Mouse (Mus musculus) adrenal gland, postnatal 36 days (tissue): ENCODE data around the gene Gm42906. TPM values are rescaled to one million over a fixed set of nuclear protein-coding genes. Genes with fewer than 3 reads are reported as not detected.

Experiments used
- DNase-seq, 2 experiments: peaks; one replicate each; pipeline ENCODE4 v3.0.0; 2021; ENCODE audit warnings: mixed read lengths in 1 of 2
- total RNA-seq, 2 experiments: library from RNA; stranded (reverse); gene quantifications; 2 replicates each; pipeline ENCODE4 v1.2.3; 2021

Gm42906 gene
- total RNA-seq, 2 experiments from 2014 or later, result not detected

- DNase-seq, result no peak
These were observed 404.5 kb downstream of the Gm42906 start for GRCm38 (mm10) chr5:151023461-151023860.

- no peak for DNase-seq
These were observed 405.0 kb downstream of the Gm42906 start for GRCm38 (mm10) chr5:151022939-151023338.

- DNase-seq, result no peak
These were observed 405.9 kb downstream of the Gm42906 start for GRCm38 (mm10) chr5:151022026-151022425.

GRCm38 (mm10) chr5:151020831-151021230 lies 407.1 kb downstream of the Gm42906 start:
- DNase-seq, result no peak

- DNase-seq, result no peak
These were observed 407.7 kb downstream of the Gm42906 start for GRCm38 (mm10) chr5:151020031-151020820.

GRCm38 (mm10) chr5:151018959-151019358 lies 409.0 kb downstream of the Gm42906 start:
- no peak for DNase-seq

GRCm38 (mm10) chr5:151018450-151018849 lies 409.5 kb downstream of the Gm42906 start:
- no peak for DNase-seq

Other genes starting within 250 kb of the Gm42906 start
- 10 to 100 TPM; 15.4 to 20.8 TPM for gene Stard13, start 194.3 kb downstream of the Gm42906 start, total RNA-seq
- gene Vmn2r18, start 177.9 kb upstream of the Gm42906 start, total RNA-seq, result not detected
- 10 to 100 TPM; 16.7 to 18.9 TPM for gene Rfc3, start 223.1 kb upstream of the Gm42906 start, total RNA-seq